Mouse (Mus musculus) embryonic facial prominence, embryonic 12.5 days (tissue): Measurements from ENCODE around the gene Traf3. TPM values are rescaled to one million over a fixed set of nuclear protein-coding genes. Genes with fewer than 3 reads are reported as not detected.
A peak's percentile ranks its signal among the peaks of the same experiment; 100 is the strongest.

Experiments used
- ATAC-seq: fragments of 200-750 bp; cut with Nextera tagmentation; 2 replicates; pipeline ENCODE4 v1.8.0; 2017; ENCODE audit not compliant: insufficient number of reproducible peaks, insufficient read depth, low FRiP score, low TSS enrichment
- H3K27ac ChIP-seq: fragments of 300-500 bp; sonication (generic); 2 replicates; pipeline ENCODE4 v1.5.1; 2016; ENCODE audit warnings: mild to moderate bottlenecking
- H3K27me3 ChIP-seq: fragments of 300-500 bp; sonication (generic); 2 replicates; pipeline ENCODE4 v1.6.1; 2016; ENCODE audit warnings: mild to moderate bottlenecking, moderate library complexity
- H3K36me3 ChIP-seq: fragments of 300-500 bp; sonication (generic); 2 replicates; pipeline ENCODE4 v1.6.1; 2016; ENCODE audit warnings: mild to moderate bottlenecking
- H3K4me1 ChIP-seq: fragments of 300-500 bp; sonication (generic); 2 replicates; pipeline ENCODE4 v1.6.1; 2016
- H3K4me2 ChIP-seq: fragments of 300-500 bp; sonication (generic); replicated peaks from 2 replicates; pipeline ENCODE4 v1.6.1; 2016; ENCODE audit warnings: mild to moderate bottlenecking, moderate library complexity
- H3K4me3 ChIP-seq: fragments of 300-500 bp; sonication (generic); 2 replicates; pipeline ENCODE4 v1.5.1; 2016; ENCODE audit warnings: mild to moderate bottlenecking
- H3K9ac ChIP-seq: fragments of 300-500 bp; sonication (generic); 2 replicates; pipeline ENCODE4 v1.6.1; 2016; ENCODE audit warnings: mild to moderate bottlenecking, moderate library complexity
- H3K9me3 ChIP-seq: fragments of 300-500 bp; sonication (generic); 2 replicates; pipeline ENCODE4 v1.6.1; 2016; ENCODE audit warnings: mild to moderate bottlenecking, moderate library complexity
- WGBS: fragments of 180-500 bp; shearing (Covaris S2); methylation state at CpG from one replicate; pipeline ENCODE4 v1.1.7; 2016; 5-methylcytosine and 5-hydroxymethylcytosine counted together
- polyA plus RNA-seq: library from polyadenylated mRNA; unstranded; fragments of >200 nt; fragmentation: Nextera tagmentation; extraction: Ambion mirVana; gene quantifications from 2 replicates; pipeline ENCODE4 v1.2.1, GENCODE M21; 2016

Traf3 gene
- polyA plus RNA-seq, 1 experiment from 2014 or later = 15.8 TPM

DNA sequence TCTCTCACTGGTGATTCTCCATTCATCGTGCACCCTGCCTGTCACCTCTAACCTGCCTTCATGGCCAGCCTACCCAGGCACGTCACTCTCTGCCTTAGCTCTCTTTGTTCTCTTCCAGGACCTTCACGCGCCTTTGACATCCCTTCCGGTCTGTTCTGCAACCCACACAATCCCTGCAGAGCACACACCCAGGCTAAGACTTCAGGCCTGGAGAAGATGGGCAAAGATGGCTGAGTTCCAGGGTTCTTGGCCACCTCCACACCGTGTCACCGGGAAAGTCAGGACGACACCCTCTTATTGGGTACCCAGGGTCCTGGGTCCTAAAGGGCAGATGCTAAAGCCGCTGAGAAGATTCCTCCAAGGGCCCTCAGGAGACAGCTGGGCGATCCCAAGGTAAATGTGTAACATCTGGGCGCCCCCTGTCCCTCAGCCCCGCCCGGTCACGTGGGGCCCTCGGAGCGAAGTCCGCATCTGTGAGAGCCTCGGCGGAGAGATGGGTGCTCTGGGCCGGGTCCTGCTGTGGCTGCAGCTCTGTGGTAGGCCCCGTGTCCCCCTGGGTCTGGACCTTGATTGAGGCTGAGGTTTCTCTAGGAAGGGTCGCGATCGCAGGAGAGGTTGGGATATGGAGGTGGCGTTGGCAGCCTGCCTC, 104.6 kb downstream of the Traf3 start, which contains the start of gene Amn:
Amn (plus strand) TSS at position 467 of the 649 bp plus-strand sequence.
- Histone ChIP-seq H3K27ac (no peak within 1 kb of the TSS), H3K4me2 (peak within 1 kb of the TSS; percentile 18), H3K4me1 (peaks cover 20% of the 10 kb centered on the region), H3K9me3 (no peaks in the 10 kb centered on the region), H3K27me3 (peaks cover 64% of the 10 kb centered on the region), H3K9ac (no peak within 1 kb of the TSS; the same call in 1 of the 2 replicates), H3K36me3 (no peaks in the 10 kb centered on the region), H3K4me3 (peak within 1 kb of the TSS; percentile 11; the same call in 1 of the 2 replicates)
- no peak for ATAC-seq
- WGBS = 36% methylated on average over 25 of the region's 25 CpGs

GRCm38 (mm10) chr12:111271406-111271805, 105.2 kb downstream of the Traf3 start:
- no peak overlapping the region; the same call in 1 of the 2 replicates for H3K9ac ChIP-seq
- peaks cover 71% of the 10 kb centered on the region for H3K27me3 ChIP-seq
- peaks cover 20% of the 10 kb centered on the region for H3K4me1 ChIP-seq
- H3K36me3 ChIP-seq = no peaks in the 10 kb centered on the region
- H3K9me3 ChIP-seq = no peaks in the 10 kb centered on the region
- H3K4me2 ChIP-seq = peak overlapping the region; percentile 18
- peak overlapping the region; percentile 11; the same call in 1 of the 2 replicates for H3K4me3 ChIP-seq
- WGBS = 9% methylated on average over 28 of the region's 28 CpGs
- no peak for ATAC-seq
- H3K27ac ChIP-seq = no peak overlapping the region

GRCm38 (mm10) chr12:111271966-111272365, 105.8 kb downstream of the Traf3 start:
- H3K27me3 ChIP-seq = peaks cover 77% of the 10 kb centered on the region
- WGBS = 19% methylated on average over 8 of the region's 8 CpGs
- 0 out of 2 replicates have a peak overlapping the region, but pooled peaks have one; percentile 11 for H3K4me3 ChIP-seq
- peak overlapping the region; percentile 18; the same call in 1 of the 2 replicates for H3K4me2 ChIP-seq
- no peaks in the 10 kb centered on the region for H3K9me3 ChIP-seq
- peaks cover 20% of the 10 kb centered on the region for H3K4me1 ChIP-seq
- no peaks in the 10 kb centered on the region for H3K36me3 ChIP-seq
- ATAC-seq = no peak
- H3K27ac ChIP-seq = no peak overlapping the region
- H3K9ac ChIP-seq = no peak overlapping the region

- Histone ChIP-seq H3K27ac (no peak overlapping the region), H3K9ac (no peak overlapping the region), H3K27me3 (peaks cover 81% of the 10 kb centered on the region), H3K9me3 (no peaks in the 10 kb centered on the region), H3K4me1 (peaks cover 20% of the 10 kb centered on the region), H3K4me3 (no peak overlapping the region), H3K36me3 (no peaks in the 10 kb centered on the region), H3K4me2 (no peak overlapping the region)
- 18% methylated on average over 12 of the region's 12 CpGs for WGBS
- no peak for ATAC-seq
Observed at GRCm38 (mm10) chr12:111272420-111272819, 106.2 kb downstream of the Traf3 start.

DNA sequence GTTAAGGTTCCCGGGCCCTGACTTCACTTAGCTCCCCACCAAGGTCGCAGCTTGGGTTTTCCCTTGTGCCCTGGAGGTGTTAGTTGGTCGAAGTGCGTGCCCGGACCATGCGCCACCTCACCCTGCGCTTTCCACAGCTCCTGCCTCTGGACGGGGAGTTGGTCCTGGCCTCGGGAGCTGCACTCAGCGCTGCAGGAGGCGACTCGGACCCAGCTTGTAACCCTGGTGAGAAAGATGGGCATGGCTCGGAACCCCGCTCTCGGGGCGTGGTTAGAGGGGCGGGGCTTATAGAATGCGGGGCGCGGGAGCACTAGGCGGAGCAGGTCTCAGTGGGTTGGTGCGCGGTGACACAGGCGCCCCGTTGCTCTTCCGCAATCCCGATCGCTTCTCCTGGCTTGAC, 107.8 kb downstream of the Traf3 start:
- H3K27ac ChIP-seq = no peak overlapping the region
- peaks cover 84% of the 10 kb centered on the region for H3K27me3 ChIP-seq
- no peak for ATAC-seq
- H3K9me3 ChIP-seq = no peaks in the 10 kb centered on the region
- peak overlapping the region; percentile 48 for H3K9ac ChIP-seq
- H3K4me1 ChIP-seq = peaks cover 20% of the 10 kb centered on the region
- 3% methylated on average over 28 of the region's 28 CpGs for WGBS
- peak overlapping the region; percentile 45 for H3K4me3 ChIP-seq
- no peaks in the 10 kb centered on the region for H3K36me3 ChIP-seq
- H3K4me2 ChIP-seq = peak overlapping the region; percentile 86

- ATAC-seq = no peak
- no peaks in the 10 kb centered on the region for H3K36me3 ChIP-seq
- WGBS = 3% methylated on average over 73 of the region's 80 CpGs
- H3K4me1 ChIP-seq = peaks cover 20% of the 10 kb centered on the region
- H3K27ac ChIP-seq = no peak overlapping the region
- no peaks in the 10 kb centered on the region for H3K9me3 ChIP-seq
- H3K9ac ChIP-seq = peak overlapping the region; percentile 48
- peaks cover 81% of the 10 kb centered on the region for H3K27me3 ChIP-seq
- H3K4me2 ChIP-seq = peak overlapping the region; percentile 86
- peak overlapping the region; percentile 45 for H3K4me3 ChIP-seq
Observed at GRCm38 (mm10) chr12:111274447-111275149, 108.4 kb downstream of the Traf3 start.

GRCm38 (mm10) chr12:111275150-111275841, 109.1 kb downstream of the Traf3 start:
- WGBS = 1% methylated on average over 58 of the region's 58 CpGs
- H3K4me2 ChIP-seq = peak overlapping the region; percentile 86
- peaks cover 74% of the 10 kb centered on the region for H3K27me3 ChIP-seq
- no peak overlapping the region for H3K27ac ChIP-seq
- ATAC-seq = no peak
- peak overlapping the region; percentile 45 for H3K4me3 ChIP-seq
- peak overlapping the region; percentile 48; the same call in 1 of the 2 replicates for H3K9ac ChIP-seq
- H3K4me1 ChIP-seq = peaks cover 20% of the 10 kb centered on the region
- no peaks in the 10 kb centered on the region for H3K36me3 ChIP-seq
- no peaks in the 10 kb centered on the region for H3K9me3 ChIP-seq

DNA sequence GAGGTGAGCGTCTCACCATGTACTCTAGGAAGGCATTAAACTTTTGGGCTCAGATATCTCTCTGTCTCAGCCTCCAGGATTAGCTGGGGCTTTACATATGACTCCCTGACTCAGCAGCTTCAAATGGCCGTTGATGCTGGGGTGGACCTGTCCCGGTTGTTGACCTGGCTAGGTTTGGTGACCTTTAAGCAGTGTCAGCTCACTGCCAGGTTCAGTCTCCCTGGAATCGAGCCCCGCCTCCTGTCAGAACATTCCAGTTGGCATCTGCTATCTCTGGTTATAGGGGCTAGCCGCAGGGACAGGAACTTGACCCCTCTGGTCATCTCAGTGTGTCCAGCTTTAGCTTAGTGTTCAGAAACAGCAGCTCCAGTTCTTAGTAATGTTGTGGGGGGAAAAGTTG, 110.2 kb downstream of the Traf3 start:
- Histone ChIP-seq H3K27me3 (peaks cover 64% of the 10 kb centered on the region), H3K4me1 (peaks cover 20% of the 10 kb centered on the region), H3K4me2 (no peak overlapping the region), H3K9me3 (no peaks in the 10 kb centered on the region), H3K27ac (no peak overlapping the region), H3K9ac (no peak overlapping the region), H3K4me3 (no peak overlapping the region), H3K36me3 (no peaks in the 10 kb centered on the region)
- ATAC-seq = no peak
- WGBS = 52% methylated on average over 6 of the region's 6 CpGs

DNA sequence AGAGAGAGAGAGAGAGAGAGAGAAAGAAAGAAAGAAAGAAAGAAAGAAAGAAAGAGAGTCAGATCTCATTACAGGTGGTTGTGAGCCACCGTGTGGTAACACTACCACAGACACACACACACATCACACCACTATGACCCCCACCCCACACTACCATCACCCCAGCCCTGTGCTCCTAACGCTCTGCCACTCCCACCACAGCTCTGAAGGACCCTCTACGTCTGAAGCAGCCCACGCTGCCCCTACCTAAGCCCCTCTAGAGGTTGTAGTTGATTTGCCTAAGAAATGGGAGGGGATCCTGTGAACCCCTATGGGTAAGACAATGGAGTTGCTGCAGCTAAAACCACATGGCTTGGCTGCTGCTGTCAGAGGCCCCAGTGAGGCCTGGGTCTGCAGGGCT, 117.4 kb downstream of the Traf3 start:
- 73% methylated on average over 4 of the region's 4 CpGs for WGBS

DNA sequence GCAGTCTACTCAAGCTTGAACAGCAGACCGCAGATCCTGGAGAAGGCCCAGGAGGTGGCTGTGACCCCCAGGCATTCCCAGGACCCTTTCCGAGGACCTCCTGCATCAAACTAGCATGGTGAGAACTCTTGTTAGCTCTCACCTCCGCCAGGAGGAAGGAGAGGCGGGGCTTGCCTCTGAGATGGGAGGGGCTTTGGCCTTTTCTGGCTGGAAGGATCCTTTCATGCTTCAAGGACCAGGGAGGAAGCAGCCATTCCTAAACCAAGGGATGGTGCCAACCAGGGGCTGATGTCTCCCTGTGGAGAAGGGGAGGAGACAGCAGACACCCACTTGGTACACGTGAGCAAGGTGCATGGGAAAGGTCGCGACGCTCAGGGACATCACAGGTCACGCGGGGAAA, 118.4 kb downstream of the Traf3 start:
- ATAC-seq = no peak
- WGBS = 19% methylated on average over 10 of the region's 10 CpGs
- H3K9ac ChIP-seq = no peak overlapping the region

More for the DNA sequence above, 117.4 kb downstream of the Traf3 start:
- H3K4me2 ChIP-seq = no peak overlapping the region
- H3K9me3 ChIP-seq = no peaks in the 10 kb centered on the region
- ATAC-seq = no peak
- no peak overlapping the region for H3K4me3 ChIP-seq
- H3K4me1 ChIP-seq = peaks cover 12% of the 10 kb centered on the region
- H3K27ac ChIP-seq = no peak overlapping the region
- H3K27me3 ChIP-seq = no peaks in the 10 kb centered on the region
- H3K36me3 ChIP-seq = no peaks in the 10 kb centered on the region
- no peak overlapping the region for H3K9ac ChIP-seq

GRCm38 (mm10) chr12:111293025-111293424, 126.9 kb downstream of the Traf3 start:
- WGBS = 93% methylated on average over 12 of the region's 12 CpGs

More for the DNA sequence above, 118.4 kb downstream of the Traf3 start:
- H3K9me3 ChIP-seq = no peaks in the 10 kb centered on the region
- peaks cover 17% of the 10 kb centered on the region for H3K4me1 ChIP-seq
- H3K36me3 ChIP-seq = no peaks in the 10 kb centered on the region
- H3K27me3 ChIP-seq = no peaks in the 10 kb centered on the region
- peak overlapping the region; percentile 15 for H3K4me3 ChIP-seq
- peak overlapping the region; percentile 40 for H3K4me2 ChIP-seq
- H3K27ac ChIP-seq = no peak overlapping the region

More at GRCm38 (mm10) chr12:111293025-111293424, 126.9 kb downstream of the Traf3 start:
- peaks cover 69% of the 10 kb centered on the region for H3K36me3 ChIP-seq
- no peaks in the 10 kb centered on the region; the same call in 1 of the 2 replicates for H3K9me3 ChIP-seq
- no peak overlapping the region for H3K27ac ChIP-seq
- ATAC-seq = no peak
- no peak overlapping the region for H3K4me3 ChIP-seq
- no peak overlapping the region for H3K9ac ChIP-seq
- H3K4me1 ChIP-seq = peaks cover 5% of the 10 kb centered on the region; the same call in 1 of the 2 replicates
- H3K27me3 ChIP-seq = no peaks in the 10 kb centered on the region
- no peak overlapping the region for H3K4me2 ChIP-seq
